ENCODE assay signal across 26 mouse cellular contexts in genomic region chr2:77749631-77750030, GRCm38 (mm10).
"Had no signal": no experiment of that assay in that cellular context is flagged by ENCODE, and none has a peak within 500 bp of the region (broad histone marks: within the 10 kb centered on the region; RNA-seq: fewer than 3 reads in every experiment).

No protein-coding gene starts in this region.

- H3K4me1 ChIP-seq: heart, embryonic 10.5 days; heart, embryonic 12.5 days; hindbrain, embryonic 12.5 days; intestine, embryonic 15.5 days; limb, embryonic 10.5 days; limb, embryonic 12.5 days; liver, embryonic 13.5 days had no signal

- H3K9me3 ChIP-seq: heart, embryonic 10.5 days; heart, embryonic 12.5 days; hindbrain, embryonic 10.5 days; hindbrain, embryonic 12.5 days; intestine, embryonic 15.5 days; limb, embryonic 10.5 days; limb, embryonic 12.5 days; liver, embryonic 13.5 days had no signal

- H3K36me3 ChIP-seq: heart, embryonic 10.5 days; heart, embryonic 12.5 days; hindbrain, embryonic 10.5 days; hindbrain, embryonic 12.5 days; intestine, embryonic 15.5 days; limb, embryonic 10.5 days; limb, embryonic 12.5 days; liver, embryonic 13.5 days had no signal

- H3K27me3 ChIP-seq: heart, embryonic 12.5 days; hindbrain, embryonic 12.5 days; intestine, embryonic 15.5 days; limb, embryonic 12.5 days; liver, embryonic 13.5 days had no signal

- ATAC-seq: hindbrain, embryonic 16.5 days; inflammation-experienced regulatory T-cells, adult 6 months; intestine, embryonic 15.5 days; intestine, postnatal 0 days had no signal

- H3K9ac ChIP-seq: heart, embryonic 12.5 days; hindbrain, embryonic 12.5 days; hindbrain, embryonic 14.5 days; intestine, embryonic 15.5 days; limb, embryonic 12.5 days; liver, embryonic 13.5 days had no signal

- H3K4me2 ChIP-seq: heart, embryonic 12.5 days; hindbrain, embryonic 12.5 days; hindbrain, embryonic 14.5 days; intestine, embryonic 15.5 days; limb, embryonic 12.5 days; liver, embryonic 11.5 days; liver, embryonic 13.5 days had no signal

- DNase-seq: gastrocnemius, adult 2 months; gastrocnemius, postnatal 10 days; gastrocnemius, postnatal 25 days; heart, adult 18-20 months; heart, postnatal 10 days; heart, postnatal 4 days; kidney, adult 18-20 months; kidney, adult 8-10 months; kidney, postnatal 14 days; kidney, postnatal 4 days; layer of hippocampus, adult 9-11 months; layer of hippocampus, postnatal 36 days; liver; liver, embryonic 13.5 days had no signal

- H3K4me3 ChIP-seq: gastrocnemius, adult 2 months; heart, embryonic 10.5 days; heart, embryonic 12.5 days; hindbrain, embryonic 10.5 days; hindbrain, embryonic 12.5 days; intestine, embryonic 15.5 days; limb, embryonic 10.5 days; limb, embryonic 12.5 days; liver, embryonic 13.5 days had no signal

- H3K27ac ChIP-seq: gastrocnemius, adult 2 months; heart, embryonic 10.5 days; hindbrain, embryonic 10.5 days; hindbrain, embryonic 12.5 days; hindbrain, embryonic 14.5 days; intestine, embryonic 15.5 days; limb, embryonic 10.5 days; limb, embryonic 12.5 days; liver, embryonic 13.5 days had no signal
